Mouse (Mus musculus) olfactory bulb, adult 2 months (tissue): ENCODE data around the gene Foxp1. TPM values are rescaled to one million over a fixed set of nuclear protein-coding genes. Genes with fewer than 3 reads are reported as not detected.

ENCODE experiments used
- H3K27ac ChIP-seq: fragments of 200-500 bp; 2 replicates; pipeline ENCODE4 v1.5.1; 2012; ENCODE audit warnings: low read depth, low read length; ENCODE audit not compliant: insufficient read depth
- H3K4me1 ChIP-seq: fragments of 200-500 bp; 2 replicates; pipeline ENCODE4 v1.6.1; 2012; ENCODE audit warnings: low read length; ENCODE audit not compliant: control insufficient read depth, insufficient read depth
- H3K4me3 ChIP-seq: fragments of 200-500 bp; 2 replicates; pipeline ENCODE4 v1.5.1; 2012; ENCODE audit warnings: mild to moderate bottlenecking, low read depth, low read length, moderate library complexity; ENCODE audit not compliant: insufficient read depth
- CTCF ChIP-seq: fragments of 200-500 bp; IDR thresholded peaks from 2 replicates; pipeline ENCODE4 v1.5.1; 2012; ENCODE audit warnings: low read depth, mild to moderate bottlenecking, low read length, moderate library complexity; ENCODE audit not compliant: insufficient read depth
- POLR2A ChIP-seq: fragments of 200-500 bp; IDR thresholded peaks from 2 replicates; pipeline ENCODE4 v1.6.1; 2012; ENCODE audit warnings: mild to moderate bottlenecking, low read depth, low read length, moderate library complexity; ENCODE audit not compliant: insufficient read depth
- WGBS: fragments of 180-500 bp; shearing (Covaris S2); methylation state at CpG from one replicate; pipeline ENCODE4 v1.1.7; 2018; 5-methylcytosine and 5-hydroxymethylcytosine counted together
- polyA plus RNA-seq: library from polyadenylated mRNA; stranded (reverse); fragments of >200 nt; gene quantifications from 2 replicates; pipeline ENCODE4 v1.2.4, GENCODE M21; 2012; ENCODE audit warnings: low replicate concordance; ENCODE audit not compliant: missing spikeins, insufficient read depth, insufficient read length

Gene Foxp1
- polyA plus RNA-seq, 1 experiment = not detected

- no peak for TF ChIP-seq POLR2A
- no peak for TF ChIP-seq CTCF
- H3K27ac ChIP-seq = no peak overlapping the region
- peaks cover 7% of the 10 kb centered on the region for H3K4me1 ChIP-seq
- H3K4me3 ChIP-seq = no peak overlapping the region
- 57% methylated on average over 11 of the region's 11 CpGs for WGBS
Measured at GRCm38 (mm10) chr6:99200656-99201055, 321.9 kb downstream of the Foxp1 start.

DNA sequence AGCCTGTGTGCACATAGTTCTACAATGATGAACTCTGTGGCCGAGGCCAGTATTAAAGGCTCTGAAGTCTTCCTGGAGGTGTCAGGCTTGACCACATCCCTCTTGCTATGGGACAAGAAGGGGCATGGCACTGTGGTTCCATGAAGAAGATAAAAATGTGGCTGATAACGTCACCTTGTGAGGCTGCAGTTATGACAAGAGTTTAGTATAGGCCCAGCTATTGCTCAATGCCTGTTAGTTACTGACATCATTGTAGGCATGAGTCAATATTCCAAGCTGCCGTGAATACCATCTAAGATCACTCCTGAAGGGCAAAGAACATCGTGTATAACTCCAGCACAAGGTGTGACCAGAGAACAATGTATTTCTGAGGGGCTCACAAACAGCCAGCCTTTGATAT is 323.2 kb downstream of the Foxp1 start:
- Histone ChIP-seq H3K4me3 (no peak overlapping the region), H3K27ac (no peak overlapping the region), H3K4me1 (peaks cover 7% of the 10 kb centered on the region)
- 96% methylated on average over 4 of the region's 4 CpGs for WGBS
- TF ChIP-seq POLR2A (no peak), CTCF (no peak)

GRCm38 (mm10) chr6:99193697-99194096 is 328.8 kb downstream of the Foxp1 start:
- Histone ChIP-seq H3K4me3 (no peak overlapping the region), H3K4me1 (0 out of 2 replicates have a peak, but pooled peaks cover 3% of the 10 kb centered on the region), H3K27ac (no peak overlapping the region)
- 87% methylated on average over 8 of the region's 8 CpGs for whole genome bisulfite sequencing
- TF ChIP-seq POLR2A (no peak), CTCF (no peak)

DNA sequence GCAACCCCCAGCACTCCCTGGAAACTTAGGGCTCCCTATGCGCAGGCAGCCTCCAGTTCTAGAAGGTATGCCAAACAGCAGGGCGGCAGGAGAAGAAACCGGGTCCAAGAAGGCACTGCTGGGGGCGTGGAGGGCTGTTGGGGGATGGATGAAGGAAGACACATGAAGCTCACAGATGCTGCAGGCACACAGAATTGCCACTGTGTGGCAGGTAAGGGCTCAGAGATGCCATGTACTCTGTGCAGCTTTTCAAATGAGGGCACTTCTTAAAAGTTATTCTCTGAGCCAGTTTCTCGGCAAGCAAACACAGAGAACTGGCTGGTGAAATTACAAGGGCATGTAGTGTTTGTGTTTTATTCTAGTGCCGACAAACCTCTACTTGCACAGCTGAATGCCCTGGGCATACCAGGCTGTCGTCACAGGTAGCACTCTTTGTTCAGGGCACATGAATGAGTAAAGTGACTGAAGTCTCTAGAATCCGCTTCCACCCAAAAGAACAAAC is 330.8 kb downstream of the Foxp1 start:
- H3K4me3 ChIP-seq = no peak overlapping the region
- 0 out of 2 replicates have a peak, but pooled peaks cover 3% of the 10 kb centered on the region for H3K4me1 ChIP-seq
- H3K27ac ChIP-seq = no peak overlapping the region
- 58% methylated on average over 8 of the region's 8 CpGs for WGBS
- TF ChIP-seq POLR2A (no peak), CTCF (no peak)

DNA sequence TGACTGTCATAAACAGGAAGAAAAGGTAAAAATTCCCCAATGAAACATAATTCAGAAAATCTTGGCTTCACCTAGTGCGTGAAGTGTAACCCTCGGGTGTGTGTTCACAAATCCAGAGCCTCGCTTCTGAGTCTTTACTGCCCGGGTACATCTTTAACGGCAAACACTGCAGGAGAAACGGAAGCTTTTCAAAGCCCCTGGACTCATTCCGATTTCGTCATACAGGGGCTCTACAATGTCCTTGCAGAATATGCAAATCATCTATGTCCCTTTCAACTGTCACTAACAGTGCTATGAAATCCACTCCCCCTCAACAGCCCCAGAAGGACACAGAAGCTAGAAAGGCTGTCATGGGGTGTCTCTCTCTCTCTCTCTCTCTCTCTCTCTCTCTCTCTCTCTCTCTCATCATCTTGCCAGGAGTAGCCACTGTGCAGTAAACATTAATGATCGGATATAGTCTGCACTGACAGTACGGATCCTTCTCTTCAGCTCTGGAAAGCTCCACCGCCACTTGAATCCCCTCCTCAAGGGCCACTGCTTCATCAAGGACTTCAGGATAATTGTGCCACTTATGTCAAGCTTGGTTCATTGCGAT is 331.4 kb downstream of the Foxp1 start:
- Histone ChIP-seq H3K4me1 (0 out of 2 replicates have a peak, but pooled peaks cover 3% of the 10 kb centered on the region), H3K27ac (no peak overlapping the region), H3K4me3 (no peak overlapping the region)
- 50% methylated on average over 12 of the region's 12 CpGs for WGBS
- TF ChIP-seq CTCF (no peak), POLR2A (no peak)

GRCm38 (mm10) chr6:99189967-99190366 is 332.6 kb downstream of the Foxp1 start:
- TF ChIP-seq POLR2A (no peak), CTCF (no peak)
- Histone ChIP-seq H3K27ac (no peak overlapping the region), H3K4me1 (0 out of 2 replicates have a peak, but pooled peaks cover 3% of the 10 kb centered on the region), H3K4me3 (no peak overlapping the region)
- WGBS = 62% methylated on average over 8 of the region's 8 CpGs

- no peak for TF ChIP-seq POLR2A
- TF ChIP-seq CTCF = no peak
- Histone ChIP-seq H3K4me3 (no peak overlapping the region), H3K4me1 (0 out of 2 replicates have a peak, but pooled peaks cover 3% of the 10 kb centered on the region), H3K27ac (no peak overlapping the region)
- 91% methylated on average over 4 of the region's 4 CpGs for WGBS
Measured at GRCm38 (mm10) chr6:99188366-99189216, 333.9 kb downstream of the Foxp1 start.

- Histone ChIP-seq H3K4me1 (0 out of 2 replicates have a peak, but pooled peaks cover 3% of the 10 kb centered on the region), H3K27ac (no peak overlapping the region), H3K4me3 (no peak overlapping the region)
- WGBS = 88% methylated on average over 3 of the region's 3 CpGs
- no peak for TF ChIP-seq POLR2A
- no peak for TF ChIP-seq CTCF
Measured at GRCm38 (mm10) chr6:99187914-99188313, 334.6 kb downstream of the Foxp1 start.

GRCm38 (mm10) chr6:99187415-99187814 is 335.1 kb downstream of the Foxp1 start:
- no peak overlapping the region for H3K4me3 ChIP-seq
- 87% methylated on average over 2 of the region's 2 CpGs for WGBS

More at GRCm38 (mm10) chr6:99187415-99187814, 335.1 kb downstream of the Foxp1 start:
- 0 out of 2 replicates have a peak, but pooled peaks cover 3% of the 10 kb centered on the region for H3K4me1 ChIP-seq
- no peak overlapping the region for H3K27ac ChIP-seq
- TF ChIP-seq CTCF (no peak), POLR2A (no peak)
